Mouse (Mus musculus): ENCODE results near the gene Cldn8.

Cldn8 gene

DNA sequence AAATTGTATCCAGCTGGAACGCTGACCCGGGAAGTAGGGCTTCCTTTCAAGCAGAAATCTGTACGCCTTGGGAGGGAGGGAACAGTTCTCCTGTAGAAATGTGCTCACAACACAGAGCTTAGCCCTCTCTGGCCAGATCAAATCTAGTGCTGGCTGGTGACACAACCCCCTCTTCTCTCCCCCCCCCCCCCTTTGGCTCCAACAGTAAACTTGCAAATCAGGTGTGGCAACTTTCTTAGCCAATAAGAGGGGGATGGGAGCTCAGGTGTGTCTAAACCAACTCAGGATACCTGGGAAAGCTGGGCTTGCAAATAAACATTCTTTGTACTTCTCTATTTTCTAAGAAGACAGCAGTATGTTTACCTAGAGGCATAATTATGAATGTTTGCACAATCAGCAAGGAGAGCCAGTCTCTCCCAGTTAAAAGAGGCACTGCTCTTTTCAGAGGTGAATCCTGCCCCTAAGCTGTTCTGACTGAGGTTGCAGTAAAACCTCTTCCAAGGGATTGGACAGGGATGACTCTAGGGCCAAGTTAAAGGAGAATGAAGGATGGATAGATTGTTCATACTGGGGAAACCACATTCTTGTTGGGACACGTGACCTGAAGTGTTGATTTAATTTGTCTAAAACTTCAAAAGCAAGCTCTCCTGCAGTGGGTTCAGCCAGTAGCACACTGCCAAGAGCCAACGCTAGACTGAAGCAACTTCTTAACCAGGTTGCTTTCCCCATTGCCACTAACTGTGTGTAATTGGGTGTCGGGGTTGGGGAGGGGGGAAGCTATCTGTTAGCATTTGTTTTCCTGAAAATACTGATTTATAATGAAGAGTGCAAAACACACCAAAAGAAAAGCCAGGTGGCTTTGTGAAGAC, at the start of gene Cldn8:
Gene Cldn8 (minus strand): TSS at position 139 of the 869 bp plus-strand sequence.
- no peak for DNase-seq (ENCODE audit: extremely low spot score, low spot score)

DNA sequence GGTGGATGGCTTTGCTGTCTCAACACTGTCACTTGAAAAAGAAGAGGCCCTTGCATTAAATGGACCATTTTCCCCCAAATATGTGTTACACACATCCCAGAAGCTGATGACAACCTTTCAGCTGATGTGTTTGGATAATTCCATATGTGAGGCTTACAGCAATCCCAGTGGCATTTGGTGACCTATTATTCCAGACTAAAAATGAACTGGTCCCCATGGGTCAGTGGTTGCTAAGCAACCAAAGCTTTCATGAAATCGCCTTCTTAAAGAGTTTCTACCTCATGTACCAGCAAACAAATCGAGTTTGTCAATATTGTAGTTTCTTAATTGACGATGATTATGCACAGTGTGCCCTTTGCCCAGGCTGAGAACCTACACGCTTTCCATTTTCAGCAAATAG, 49.7 kb upstream of the Cldn8 start:
- no peak for DNase-seq (ENCODE audit: extremely low spot score, low spot score)

DNA sequence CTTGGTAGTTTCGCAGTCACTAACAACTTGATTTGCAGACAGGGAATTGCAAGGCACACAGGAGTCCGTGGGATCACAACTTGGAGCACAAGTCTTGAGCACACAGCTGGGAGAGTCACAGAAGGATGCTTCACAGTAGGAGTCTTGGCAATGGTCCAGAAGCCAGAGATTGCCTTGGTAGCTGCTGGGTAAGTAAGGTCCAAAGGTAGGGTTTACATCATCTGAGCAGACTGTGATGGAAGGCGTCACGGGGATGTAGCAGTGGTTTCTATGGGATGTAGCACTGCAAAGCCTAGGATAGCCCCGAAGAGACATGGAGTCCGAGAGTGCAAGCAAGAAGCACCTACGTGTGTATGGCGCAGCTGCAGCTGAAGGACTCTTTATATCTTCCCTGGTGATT, 48.9 kb upstream of the Cldn8 start, which contains the start of gene Krtap24-1:
Gene Krtap24-1 (minus strand): TSS at position 358 of the 400 bp plus-strand sequence.
- no peak for DNase-seq (ENCODE audit: extremely low spot score, low spot score)

DNA sequence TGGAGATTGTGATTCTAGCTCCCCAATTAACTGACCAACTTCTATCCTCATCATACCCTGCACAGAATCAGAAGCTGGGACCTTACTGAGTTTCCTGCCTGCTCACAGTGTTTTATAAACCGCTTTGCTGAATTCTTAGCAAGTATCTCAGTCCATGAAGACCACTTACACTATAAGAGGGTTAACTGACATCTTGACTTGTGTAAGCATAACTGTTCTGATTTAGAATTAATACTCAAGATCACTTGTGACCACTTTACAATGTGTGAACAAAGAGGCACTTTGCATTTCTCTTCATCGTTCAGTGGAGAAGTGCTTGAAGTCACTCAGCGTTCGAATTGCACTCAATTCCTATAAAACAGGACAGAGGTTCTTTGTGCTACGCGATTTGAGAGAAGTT, 41.6 kb upstream of the Cldn8 start:
- no peak for DNase-seq (ENCODE audit: extremely low spot score, low spot score)

DNA sequence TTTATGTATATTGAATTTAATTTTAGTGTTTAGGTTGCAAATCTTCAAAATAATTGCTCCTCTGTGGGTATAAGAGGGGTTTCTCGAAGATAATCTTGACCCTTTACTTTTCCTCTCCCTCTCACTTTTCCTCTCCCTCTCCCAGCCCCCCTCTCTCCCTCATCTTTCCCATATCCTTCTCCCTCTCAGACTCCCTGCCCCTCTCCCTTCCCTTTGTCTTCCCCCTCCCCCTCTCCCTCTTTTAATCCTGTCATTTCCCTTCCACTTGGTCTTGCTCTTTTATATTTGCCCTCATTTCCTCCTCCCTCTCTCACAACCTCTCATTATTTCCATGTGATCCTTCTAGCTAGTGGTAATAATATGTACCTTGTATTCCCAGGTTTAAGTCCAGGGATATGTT, 39.5 kb upstream of the Cldn8 start:
- DNase-seq (ENCODE audit: extremely low spot score, low spot score), result no peak

DNA sequence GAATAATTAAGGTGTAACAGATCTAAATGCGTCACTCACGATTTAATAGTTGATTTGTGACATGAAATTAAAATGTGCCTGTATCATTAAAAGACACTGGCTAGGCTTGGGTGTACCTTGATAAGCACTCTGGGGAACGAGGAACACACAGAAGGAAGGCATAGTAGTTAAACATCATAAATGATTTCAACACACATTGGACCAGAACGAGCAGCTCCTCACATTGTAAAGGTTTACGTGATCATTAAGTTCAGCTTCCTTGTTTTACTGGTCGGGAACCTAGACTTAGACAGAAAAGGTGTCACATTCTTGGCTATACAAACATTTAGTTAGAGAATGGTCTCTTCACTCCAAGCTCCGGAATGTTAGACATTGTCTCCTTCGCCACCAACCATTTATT, 37.3 kb upstream of the Cldn8 start:
- DNase-seq (ENCODE audit: extremely low spot score, low spot score), result no peak

DNA sequence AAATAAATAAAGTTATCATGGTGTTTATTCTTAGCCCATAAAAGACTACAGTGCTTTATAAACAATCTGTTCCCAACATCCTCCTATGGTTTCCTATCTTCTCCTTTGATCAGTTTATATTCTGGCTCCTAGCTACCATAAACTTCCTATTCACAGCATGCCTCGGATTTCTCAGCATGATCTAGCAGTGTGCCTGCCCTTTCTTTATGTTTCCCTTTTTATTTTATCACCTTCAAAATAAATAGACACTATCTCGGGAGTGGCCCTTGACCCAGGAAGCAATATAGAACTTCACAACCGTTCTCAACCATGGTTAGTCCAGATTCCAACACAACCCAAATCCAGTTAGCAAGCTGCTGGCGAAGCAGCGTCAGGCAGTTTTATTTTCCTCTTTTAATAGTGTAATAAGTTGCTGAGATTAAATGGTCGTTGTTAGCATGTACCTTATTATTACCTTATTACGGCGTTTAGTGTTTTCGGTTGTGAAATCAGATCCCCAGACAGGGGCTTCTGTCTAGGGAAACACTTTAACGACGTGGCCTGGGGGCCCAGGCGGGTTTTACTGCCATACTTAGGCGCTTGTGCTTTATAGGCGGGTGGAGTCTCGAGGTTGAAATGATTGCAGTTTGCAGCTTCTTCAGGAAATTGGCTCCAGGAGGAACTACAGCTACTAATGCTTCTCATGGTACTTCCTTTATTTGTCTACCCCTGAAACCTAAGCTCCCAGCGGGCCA, 36.7 kb upstream of the Cldn8 start:
- DNase-seq (ENCODE audit: extremely low spot score, low spot score), result no peak

DNA sequence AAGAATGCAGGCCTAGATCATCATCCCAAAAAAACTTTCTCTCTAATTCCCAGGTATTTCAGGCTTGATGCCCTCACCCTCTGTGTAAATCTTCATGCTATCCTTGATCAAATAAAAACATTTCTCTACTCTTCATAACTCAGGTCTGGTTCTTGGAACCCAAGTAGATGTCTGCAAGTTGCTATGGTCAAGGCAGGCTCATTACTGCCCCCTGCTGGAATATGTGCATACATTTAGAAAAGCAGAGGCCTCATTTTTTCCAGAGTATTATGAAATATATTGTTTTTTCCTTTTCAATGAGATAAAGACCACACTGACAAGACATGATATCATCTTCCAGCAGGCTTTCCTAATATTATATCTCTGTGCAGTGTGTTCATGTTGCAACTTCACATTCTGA, 29.8 kb upstream of the Cldn8 start:
- DNase-seq (ENCODE audit: extremely low spot score, low spot score), result no peak

DNA sequence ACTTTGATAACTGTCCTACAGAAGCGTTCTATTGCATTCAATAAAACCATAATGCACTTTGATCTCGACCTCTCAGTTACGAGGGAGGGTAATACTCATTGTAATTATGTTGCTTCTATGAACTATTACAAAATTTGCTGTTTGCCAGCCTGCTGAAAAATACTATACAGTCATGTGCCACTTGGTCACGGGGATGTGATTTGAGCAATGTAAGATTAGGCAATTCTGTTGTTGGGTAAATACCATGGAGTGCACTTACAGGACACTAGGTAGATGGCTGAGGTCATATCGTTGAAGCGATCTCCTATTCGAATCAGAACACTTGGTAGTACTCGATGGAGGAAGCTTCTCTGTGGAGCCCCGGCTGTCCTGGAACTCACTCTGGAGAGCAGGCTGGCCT, 20.4 kb upstream of the Cldn8 start:
- DNase-seq (ENCODE audit: extremely low spot score, low spot score), result no peak

DNA sequence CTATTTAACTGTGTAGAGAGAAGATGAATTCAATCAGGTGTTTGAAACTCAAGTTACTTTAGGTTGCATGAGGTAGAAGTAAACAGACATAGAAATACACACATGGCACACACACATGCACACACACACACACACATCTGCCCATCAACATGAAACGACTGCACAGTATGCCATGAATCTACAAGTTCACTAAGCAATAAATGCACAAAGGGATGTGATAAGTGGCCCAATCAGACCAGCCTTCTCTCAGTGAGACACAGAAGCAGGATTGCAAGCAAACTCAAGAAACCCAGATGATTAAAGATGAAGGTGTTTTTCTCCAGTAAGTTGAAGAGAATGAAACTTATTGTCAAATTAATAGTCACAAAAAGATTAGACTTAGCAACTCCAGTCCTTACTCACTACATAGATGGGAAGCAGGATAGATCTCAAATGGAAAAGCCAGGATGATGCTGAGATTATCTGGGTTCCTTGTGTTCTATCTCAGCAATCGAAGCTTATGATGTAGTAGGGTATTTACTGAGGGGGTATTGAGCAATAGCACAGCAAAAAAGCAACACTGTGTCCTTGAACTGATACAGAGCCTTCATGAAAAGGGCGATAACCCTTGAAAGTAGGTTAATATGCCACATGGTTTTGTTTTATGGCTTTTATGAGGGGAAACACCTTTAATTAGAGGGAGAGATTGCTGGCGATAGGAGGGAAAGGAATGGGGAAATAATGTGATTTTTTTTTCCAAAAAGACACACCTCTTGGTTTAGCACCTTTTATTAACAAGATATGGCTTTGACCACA, 13.1 kb upstream of the Cldn8 start:
- DNase-seq (ENCODE audit: extremely low spot score, low spot score), result no peak

DNA sequence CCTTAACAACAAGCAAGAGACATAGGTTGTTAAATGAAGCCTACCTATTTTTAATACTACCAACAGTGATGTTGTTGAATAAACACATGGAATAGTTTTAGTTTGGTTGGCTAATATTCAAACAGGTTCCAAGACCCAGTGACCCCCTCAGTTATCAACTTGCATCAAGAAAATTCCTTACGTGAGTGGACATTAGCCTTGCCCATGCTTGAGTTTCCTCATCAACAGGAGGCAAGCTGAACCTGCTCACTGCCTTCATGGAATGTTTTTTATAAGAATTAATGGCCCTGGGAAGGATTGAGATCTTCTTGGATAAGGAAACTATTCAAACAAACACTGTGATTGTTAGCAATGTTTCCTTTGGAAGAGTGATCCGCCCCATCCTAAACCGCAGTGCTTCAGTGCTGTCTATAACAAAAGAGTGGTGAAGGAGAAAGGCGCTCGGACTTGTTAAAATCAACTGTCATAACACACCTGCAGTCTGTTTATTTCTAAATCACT, 10.0 kb upstream of the Cldn8 start:
- DNase-seq (ENCODE audit: extremely low spot score, low spot score), result no peak

DNA sequence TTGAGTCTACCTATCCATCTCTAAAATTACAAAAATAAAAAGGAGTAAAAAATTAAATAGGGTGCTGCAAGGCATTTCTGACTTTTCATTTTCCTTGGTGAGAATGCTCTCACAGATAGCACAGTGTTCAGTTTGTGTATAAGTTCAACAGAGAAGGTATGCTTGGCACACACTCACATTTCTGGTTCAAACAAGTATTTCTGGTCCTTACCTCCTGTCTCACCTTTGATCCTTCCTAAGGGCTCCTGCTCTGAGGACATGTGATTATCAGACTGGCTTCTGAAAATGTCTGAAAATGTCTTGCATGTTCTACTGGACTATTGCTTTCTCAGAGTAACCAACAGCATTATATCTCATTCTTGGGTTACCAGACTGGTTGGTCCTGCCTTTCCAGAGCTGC, 7.2 kb upstream of the Cldn8 start:
- no peak for DNase-seq (ENCODE audit: extremely low spot score, low spot score)

DNA sequence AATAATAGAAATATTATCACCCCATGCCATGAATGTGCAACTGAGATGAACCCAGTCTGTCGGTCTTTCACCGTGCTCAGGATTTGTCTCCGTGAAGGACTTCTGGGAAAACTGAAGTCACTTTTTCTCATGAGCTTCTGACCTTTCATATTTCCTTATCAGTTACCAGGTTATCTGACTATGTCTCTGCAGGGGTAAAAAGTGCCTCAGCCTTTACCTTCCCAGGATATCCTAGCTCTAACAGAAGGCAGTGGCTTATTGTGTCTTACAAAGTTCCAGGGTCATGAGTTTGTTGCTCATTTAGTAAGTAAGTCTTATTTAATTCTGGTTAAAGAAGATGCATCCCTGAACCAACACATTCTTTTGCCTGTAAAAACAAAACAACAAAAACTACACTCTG, 6.7 kb upstream of the Cldn8 start:
- no peak for DNase-seq (ENCODE audit: extremely low spot score, low spot score)

DNA sequence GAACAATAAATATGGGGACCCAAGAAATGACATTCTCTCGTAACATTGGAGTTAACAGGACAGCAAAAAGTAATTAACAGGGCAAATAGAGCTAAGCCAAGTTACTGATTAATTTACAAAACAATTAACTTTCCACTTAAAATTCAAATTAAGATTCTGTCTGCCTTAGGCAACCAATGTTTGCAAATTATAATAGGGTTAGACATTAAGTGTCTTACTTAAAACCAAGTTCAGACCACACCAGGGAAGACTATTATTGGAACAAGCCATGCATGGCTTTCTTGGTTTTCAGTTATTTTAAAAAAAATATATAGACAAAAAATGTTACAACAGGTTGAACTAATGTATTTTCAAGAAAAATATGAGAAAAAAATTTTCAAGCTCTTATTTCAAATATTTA, 6.1 kb upstream of the Cldn8 start:
- no peak for DNase-seq (ENCODE audit: extremely low spot score, low spot score)

DNA sequence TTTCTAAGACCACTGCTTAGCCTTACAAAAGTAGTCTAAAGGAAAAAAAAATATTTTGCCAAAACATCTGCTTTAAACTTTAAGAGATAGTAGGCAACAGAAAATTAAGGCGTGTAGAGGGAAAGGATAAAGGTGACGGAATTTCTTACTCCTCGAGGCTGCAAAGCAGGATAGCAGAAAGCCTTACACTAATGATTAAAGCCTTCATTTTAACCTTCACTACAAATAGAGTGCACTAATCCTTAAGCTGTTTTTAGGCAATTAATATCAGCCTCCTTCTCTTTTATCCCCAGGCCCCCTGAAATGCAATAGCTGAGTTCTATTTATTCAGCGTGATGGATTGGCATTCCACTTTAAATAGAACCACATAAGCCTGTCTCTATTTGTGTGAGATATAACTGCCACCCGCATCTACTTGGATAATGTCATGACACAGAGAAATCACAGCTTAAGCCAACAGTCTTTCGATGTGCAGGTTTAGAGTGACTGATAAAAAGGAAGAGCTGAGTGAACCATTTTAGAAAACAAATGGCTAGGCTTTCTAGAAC, 1.3 kb downstream of the Cldn8 start:
- DNase-seq (ENCODE audit: extremely low spot score, low spot score), result no peak

DNA sequence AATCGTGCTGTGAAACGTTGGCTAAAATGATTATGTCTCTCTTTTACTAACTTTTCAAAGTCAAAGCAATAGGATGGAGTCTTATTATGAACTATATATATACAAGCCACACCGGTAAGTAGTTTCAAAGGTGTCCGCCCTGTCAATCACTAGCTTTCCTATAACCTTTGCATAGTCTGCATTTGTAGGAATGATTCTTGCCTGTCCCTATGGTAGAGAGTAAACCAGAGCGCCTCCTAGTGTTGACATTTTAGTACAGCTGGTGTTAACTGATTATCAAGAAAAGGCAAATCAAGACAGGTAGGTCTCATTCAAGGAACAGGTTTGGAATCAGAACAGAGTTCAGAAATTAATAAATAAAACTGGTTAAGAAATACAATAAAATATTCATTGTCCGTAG, 20.5 kb downstream of the Cldn8 start:
- no peak for DNase-seq (ENCODE audit: extremely low spot score, low spot score)

DNA sequence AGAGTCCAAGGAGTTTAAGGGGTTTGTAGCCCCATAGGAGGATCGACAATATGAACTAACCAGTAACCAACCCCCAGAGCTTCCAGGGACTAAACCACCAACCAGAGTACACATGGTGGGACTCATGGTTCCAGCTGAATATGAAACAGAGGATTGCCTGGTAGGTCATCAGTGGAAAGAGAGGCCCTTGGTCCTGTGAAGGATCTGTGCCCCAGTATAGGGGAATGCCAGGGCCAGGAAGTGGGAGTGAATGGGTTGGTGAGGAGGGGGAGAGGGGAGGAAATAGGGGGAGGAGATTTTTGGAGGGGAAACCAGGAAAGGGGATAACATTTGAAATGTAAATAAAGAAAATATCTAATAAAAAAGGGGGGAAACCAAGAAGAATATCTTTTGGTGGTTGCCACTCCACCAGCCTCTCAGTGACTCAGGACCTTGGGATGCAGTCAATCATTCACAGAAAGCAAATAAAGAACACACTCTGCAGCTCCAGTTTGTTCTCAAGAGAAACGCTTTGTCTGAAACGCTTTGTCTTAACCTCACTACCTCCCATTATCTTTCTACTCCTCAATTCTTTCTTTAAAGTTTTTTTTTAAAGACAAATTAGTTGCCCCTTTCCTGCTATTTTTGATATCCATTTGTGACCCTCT, 23.0 kb downstream of the Cldn8 start:
- no peak for DNase-seq (ENCODE audit: extremely low spot score, low spot score)

DNA sequence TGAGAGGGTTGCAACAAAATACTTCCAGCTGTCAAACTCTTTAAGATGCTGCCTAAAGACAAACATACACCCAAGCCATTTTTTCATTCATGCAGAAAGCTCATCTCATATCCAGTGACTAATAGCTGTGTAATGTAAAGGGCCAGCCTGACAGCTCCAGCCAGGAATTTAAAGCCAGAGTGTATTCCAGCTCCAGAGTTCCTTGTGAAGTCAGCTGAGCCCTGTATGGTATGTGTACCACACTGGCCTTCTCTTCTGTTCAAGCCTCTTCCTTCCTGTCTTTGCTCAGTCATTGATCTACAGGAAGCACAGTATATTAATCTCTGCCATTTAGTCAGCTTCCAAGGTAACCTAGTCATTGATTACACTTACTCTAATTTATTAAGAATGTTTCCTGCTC, 51.6 kb downstream of the Cldn8 start:
- DNase-seq (ENCODE audit: extremely low spot score, low spot score), result no peak
